Mouse (Mus musculus): ENCODE measurements at regions not wholly inside any gene's neighbourhood (a gene's known extent, or its start where the extent isn't known, plus 50 kb on each side); places are given as distances from the start of the nearest gene placed in this dataset.

- TF ChIP-seq POLR2A (IDR thresholded peaks at IDR 0.05; ENCODE audit: insufficient read depth, low read depth, low read length) (no peak), CTCF (IDR thresholded peaks at IDR 0.05; ENCODE audit: insufficient read depth, low read depth, low read length) (no peak)
Measured at GRCm38 (mm10) chr2:148189287-148189686, 142.5 kb upstream of the Foxa2 start.

Data from olfactory bulb, adult 2 months (tissue).